In genomic region chr5:75457403-75457802, GRCm38 (mm10) we compare ENCODE assay signal across 14 mouse cellular contexts.
"Had no signal": no experiment of that assay in that cellular context is flagged by ENCODE, and none has a peak within 500 bp of the region (broad histone marks: within the 10 kb centered on the region; RNA-seq: fewer than 3 reads in every experiment).

No protein-coding gene starts in this region.

- H3K27me3 ChIP-seq: liver, embryonic 13.5 days; lung, embryonic 15.5 days had no signal

- H3K4me2 ChIP-seq: limb, embryonic 12.5 days; liver, embryonic 13.5 days; lung, embryonic 15.5 days; midbrain, embryonic 12.5 days had no signal

- H3K9ac ChIP-seq: limb, embryonic 12.5 days; liver, embryonic 13.5 days; liver, postnatal 0 days; lung, embryonic 15.5 days; midbrain, embryonic 12.5 days had no signal

- DNase-seq: kidney, postnatal 10 days; kidney, postnatal 4 days; liver; liver, embryonic 13.5 days; liver, postnatal 0 days; lung, postnatal 14 days; right cerebral cortex, postnatal 14 days; thymus, postnatal 4 days had no signal

- H3K4me1 ChIP-seq: limb, embryonic 12.5 days; midbrain, embryonic 12.5 days had no signal

- H3K4me3 ChIP-seq: limb, embryonic 12.5 days; liver, embryonic 13.5 days; lung, embryonic 15.5 days; megakaryocyte, embryonic 14.5 days; midbrain, embryonic 12.5 days had no signal

- H3K27ac ChIP-seq: limb, embryonic 12.5 days; liver, embryonic 13.5 days; lung, embryonic 15.5 days; macrophage; midbrain, embryonic 12.5 days; stomach, postnatal 0 days had no signal

- H3K9me3 ChIP-seq: limb, embryonic 12.5 days; liver, embryonic 13.5 days; lung, embryonic 15.5 days; megakaryocyte, embryonic 14.5 days; midbrain, embryonic 12.5 days had no signal

- H3K36me3 ChIP-seq: limb, embryonic 12.5 days; liver, embryonic 13.5 days; lung, embryonic 15.5 days; midbrain, embryonic 12.5 days had no signal

- ATAC-seq: liver, postnatal 0 days had no signal
